Mouse (Mus musculus) Patski (cell line): Measurements from ENCODE around the gene Erc1. TPM values are rescaled to one million over a fixed set of nuclear protein-coding genes. Genes with fewer than 3 reads are reported as not detected.

ENCODE experiments used
- ATAC-seq: fragments of 100-300 bp; one replicate; pipeline ENCODE4 v1.8.0; 2021
- CTCF ChIA-PET: fragments of 350-600 bp; sonication (Branson Sonifier 250); formaldehyde crosslinking; loops from one replicate; lab custom pipeline; 2022; ENCODE audit warnings: inconsistent platforms; lab: Charles Lee
- POLR2A ChIA-PET: fragments of 350-600 bp; sonication (Branson Sonifier 250); formaldehyde crosslinking; loops from one replicate; lab custom pipeline; 2022; ENCODE audit warnings: antibody characterized with exemption, inconsistent platforms; lab: Charles Lee
- DNase-seq: peaks from one replicate; pipeline ENCODE4 v3.0.0-alpha.2; 2011; ENCODE audit warnings: low read depth, low spot score
- H3K27me3 ChIP-seq: fragments of 371-371 bp; one replicate; pipeline ENCODE4 v1.5.1; 2021
- CTCF ChIP-seq: fragments of 100-300 bp; IDR thresholded peaks from one replicate; pipeline ENCODE4 v1.5.1; 2021
- in situ Hi-C: fragments of 300-500 bp; cut with MboI; formaldehyde crosslinking; loops from 3 replicates; pipeline ENCODE4 v1.11.1; 2018; ENCODE audit warnings: low pct_unique_long_range_greater_than_20kb, mixed read lengths
- polyA plus RNA-seq: library from polyadenylated mRNA; unstranded; gene quantifications from one replicate; pipeline ENCODE4 v1.2.3, GENCODE M21; 2021

The Erc1 gene
- polyA plus RNA-seq, 1 experiment from 2014 or later, result 23.3 TPM

GRCm38 (mm10) chr6:119808726-119809505 lies 39.1 kb downstream of the Erc1 start:
- ATAC-seq (no peak), DNase-seq (no peak)
- CTCF ChIA-PET, result no interaction called here
- no peak for TF ChIP-seq CTCF
- no peaks in the 10 kb centered on the region for H3K27me3 ChIP-seq
- POLR2A ChIA-PET, result no interaction called here
- in situ Hi-C loops, result no loop called here

GRCm38 (mm10) chr6:119803239-119803638 lies 44.7 kb downstream of the Erc1 start:
- no peaks in the 10 kb centered on the region for H3K27me3 ChIP-seq
- no peak for DNase-seq
- in situ Hi-C loops, result no loop called here
- ChIA-PET POLR2A (no interaction called here), CTCF (interaction anchor here (1.6 kb wide), 1 partner anchor 143 kb away, joined by 3 read pairs; no protein-coding TSS in a partner anchor)
- TF ChIP-seq CTCF, result no peak
- no peak for ATAC-seq

DNA sequence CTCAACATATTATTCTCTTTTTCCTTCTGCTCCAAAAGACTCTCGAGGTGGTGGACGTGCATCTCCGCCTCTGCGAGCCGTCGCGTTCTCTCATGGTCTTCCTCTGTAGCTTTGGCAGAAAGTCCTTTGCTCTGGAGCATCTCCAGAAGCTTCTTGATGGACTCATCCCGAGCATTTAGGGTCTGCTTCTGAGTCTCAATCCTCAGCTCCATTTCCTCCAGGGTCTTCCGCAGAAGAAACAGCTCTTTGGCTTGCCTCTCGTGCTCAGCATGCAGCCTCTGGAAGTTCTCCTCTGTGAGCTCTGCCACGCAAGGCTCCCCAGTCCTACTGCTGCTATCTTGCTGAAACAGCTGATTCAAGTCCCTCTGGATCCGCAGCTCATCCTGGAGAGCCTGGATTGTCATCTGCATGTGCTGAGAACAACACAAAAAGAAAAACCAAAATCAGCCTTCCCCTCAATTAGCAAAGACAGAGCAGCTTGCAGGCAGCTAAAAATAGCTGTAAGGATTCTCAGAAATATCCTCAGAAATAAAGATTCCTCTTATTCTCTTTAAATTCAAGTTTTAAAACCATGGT lies 51.0 kb downstream of the Erc1 start:
- ATAC-seq (no peak), DNase-seq (no peak)
- no peaks in the 10 kb centered on the region for H3K27me3 ChIP-seq
- TF ChIP-seq CTCF, result no peak
- POLR2A ChIA-PET, result no interaction called here
- in situ Hi-C loops, result loop anchor here (25.0 kb wide), 1 partner anchor 540 kb away; no protein-coding TSS in a partner anchor
- CTCF ChIA-PET, result no interaction called here

DNA sequence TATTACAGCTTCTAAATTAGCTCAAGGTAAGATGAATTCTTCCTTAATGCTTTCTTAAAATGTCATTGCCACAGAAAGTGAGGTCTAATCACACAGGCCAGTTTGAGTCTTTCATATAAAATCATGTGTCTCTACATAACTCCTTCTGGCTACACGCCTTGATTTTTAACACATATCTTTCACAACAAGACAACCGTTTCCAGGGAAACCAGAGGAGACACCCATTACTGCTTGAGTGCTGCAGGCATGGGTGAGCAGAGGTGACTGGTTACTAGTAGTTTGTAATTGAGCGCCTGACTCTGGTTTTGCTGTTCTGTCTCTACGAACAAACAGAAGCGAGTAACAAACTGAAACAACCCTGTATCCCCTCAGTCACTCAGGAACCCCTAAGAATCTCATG lies 51.7 kb downstream of the Erc1 start:
- no peaks in the 10 kb centered on the region for H3K27me3 ChIP-seq
- no peak for TF ChIP-seq CTCF
- ATAC-seq (no peak), DNase-seq (no peak)
- in situ Hi-C loops, result loop anchor here (25.0 kb wide), 1 partner anchor 541 kb away; no protein-coding TSS in a partner anchor
- ChIA-PET CTCF (no interaction called here), POLR2A (no interaction called here)

GRCm38 (mm10) chr6:119792562-119792961 lies 55.4 kb downstream of the Erc1 start:
- TF ChIP-seq CTCF, result peak; percentile 79
- CTCF ChIA-PET, result interaction anchor here (0.6 to 1.2 kb wide), 6 partner anchors 91 to 405 kb away, joined by 3 to 4 read pairs (median 3); no protein-coding TSS in a partner anchor
- POLR2A ChIA-PET, result no interaction called here
- no peaks in the 10 kb centered on the region for H3K27me3 ChIP-seq
- ATAC-seq (no peak), DNase-seq (no peak)
- in situ Hi-C loops, result loop anchor here (5.0 to 25.0 kb wide), 3 partner anchors 125 to 545 kb away; no protein-coding TSS in a partner anchor

GRCm38 (mm10) chr6:119782416-119782815 lies 65.6 kb downstream of the Erc1 start:
- no peak for TF ChIP-seq CTCF
- POLR2A ChIA-PET, result no interaction called here
- DNase-seq (no peak), ATAC-seq (no peak)
- in situ Hi-C loops, result loop anchor here (10.0 to 25.0 kb wide), 2 partner anchors 298 to 555 kb away; no protein-coding TSS in a partner anchor
- CTCF ChIA-PET, result no interaction called here
- H3K27me3 ChIP-seq, result no peaks in the 10 kb centered on the region

DNA sequence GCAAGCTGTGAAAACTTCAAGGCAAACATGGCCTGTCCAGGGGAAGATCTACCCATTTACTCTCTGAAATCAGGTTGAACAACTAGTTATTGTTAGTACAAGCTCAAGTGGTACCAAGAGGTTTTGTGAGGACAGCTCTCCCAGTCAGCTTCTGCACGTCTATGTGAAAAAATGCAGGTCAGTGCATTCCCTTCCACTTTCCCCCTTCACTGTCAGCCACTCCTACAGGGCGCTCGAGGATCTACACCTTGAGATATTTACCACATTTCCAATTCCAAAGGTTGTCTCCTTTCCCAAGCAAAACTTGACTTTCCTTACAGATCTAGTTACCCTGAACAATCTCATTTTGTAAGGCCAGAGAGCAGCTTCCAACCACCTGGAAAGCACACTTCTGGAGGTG lies 66.9 kb downstream of the Erc1 start:
- no peak for DNase-seq
- H3K27me3 ChIP-seq, result no peaks in the 10 kb centered on the region
- ChIA-PET POLR2A (interaction anchor here (0.5 kb wide), 1 partner anchor 21 kb away, joined by 6 read pairs; no protein-coding TSS in a partner anchor), CTCF (interaction anchor here (1.3 kb wide), 1 partner anchor 126 kb away, joined by 3 read pairs; no protein-coding TSS in a partner anchor)
- in situ Hi-C loops, result loop anchor here (10.0 to 25.0 kb wide), 2 partner anchors 296 to 556 kb away; no protein-coding TSS in a partner anchor
- TF ChIP-seq CTCF, result no peak
- no peak for ATAC-seq

- in situ Hi-C loops, result no loop called here
- H3K27me3 ChIP-seq, result no peaks in the 10 kb centered on the region
- ATAC-seq (no peak), DNase-seq (no peak)
- no peak for TF ChIP-seq CTCF
- CTCF ChIA-PET, result no interaction called here
- POLR2A ChIA-PET, result interaction anchor here (0.8 kb wide), 1 partner anchor 26 kb away, joined by 3 read pairs; no protein-coding TSS in a partner anchor
Measured at GRCm38 (mm10) chr6:119768778-119769177, 79.2 kb downstream of the Erc1 start.

DNA sequence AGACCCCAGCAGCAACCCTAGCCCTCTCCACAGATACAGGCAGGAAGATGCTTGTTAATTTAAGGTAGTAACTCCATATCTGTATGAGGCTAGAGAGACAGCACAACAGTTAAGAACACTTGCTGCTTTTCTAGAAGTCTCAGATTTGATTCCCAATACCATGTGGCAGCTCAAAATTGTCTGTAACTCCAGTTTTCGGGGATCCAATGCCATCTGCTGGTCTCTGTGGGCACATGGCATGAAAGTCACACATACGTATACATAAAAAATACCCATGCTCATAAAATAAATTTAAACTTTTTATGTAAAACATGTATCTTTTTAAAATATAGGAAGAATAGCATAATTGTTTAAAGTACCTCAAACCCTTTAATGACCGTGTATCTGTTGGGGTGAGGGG lies 83.6 kb downstream of the Erc1 start:
- ChIA-PET POLR2A (no interaction called here), CTCF (interaction anchor here (1.0 to 1.2 kb wide), 2 partner anchors 8 to 9 kb away, joined by 4 to 5 read pairs; no protein-coding TSS in a partner anchor)
- H3K27me3 ChIP-seq, result no peaks in the 10 kb centered on the region
- ATAC-seq (no peak), DNase-seq (no peak)
- peak; percentile 39 for TF ChIP-seq CTCF
- in situ Hi-C loops, result no loop called here

GRCm38 (mm10) chr6:119759866-119760265 lies 88.1 kb downstream of the Erc1 start:
- no peak for TF ChIP-seq CTCF
- DNase-seq (no peak), ATAC-seq (no peak)
- ChIA-PET POLR2A (no interaction called here), CTCF (interaction anchor here (0.9 to 1.0 kb wide), 2 partner anchors 12 to 25 kb away, joined by 3 read pairs; no protein-coding TSS in a partner anchor)
- H3K27me3 ChIP-seq, result no peaks in the 10 kb centered on the region
- in situ Hi-C loops, result no loop called here

GRCm38 (mm10) chr6:119758490-119758889 lies 89.5 kb downstream of the Erc1 start:
- in situ Hi-C loops, result no loop called here
- H3K27me3 ChIP-seq, result no peaks in the 10 kb centered on the region
- no peak for TF ChIP-seq CTCF
- DNase-seq (no peak), ATAC-seq (no peak)
- CTCF ChIA-PET, result no interaction called here
- POLR2A ChIA-PET, result no interaction called here
